Mouse (Mus musculus): Measurements from ENCODE around the gene Pcx. TPM values are rescaled to one million over a fixed set of nuclear protein-coding genes. Genes with fewer than 3 reads are reported as not detected.

Gene Pcx
- polyA plus RNA-seq, 1 experiment from 2014 or later, result 29.5 TPM

- Histone ChIP-seq H3K4me1 (no peaks in the 10 kb centered on the region), H3K4me3 (replicated peaks) (no peak overlapping the region)
- no peak for ATAC-seq (ENCODE audit: low FRiP score)
These were observed 25.6 kb downstream of the Pcx start for GRCm38 (mm10) chr19:4535922-4536321.

DNA sequence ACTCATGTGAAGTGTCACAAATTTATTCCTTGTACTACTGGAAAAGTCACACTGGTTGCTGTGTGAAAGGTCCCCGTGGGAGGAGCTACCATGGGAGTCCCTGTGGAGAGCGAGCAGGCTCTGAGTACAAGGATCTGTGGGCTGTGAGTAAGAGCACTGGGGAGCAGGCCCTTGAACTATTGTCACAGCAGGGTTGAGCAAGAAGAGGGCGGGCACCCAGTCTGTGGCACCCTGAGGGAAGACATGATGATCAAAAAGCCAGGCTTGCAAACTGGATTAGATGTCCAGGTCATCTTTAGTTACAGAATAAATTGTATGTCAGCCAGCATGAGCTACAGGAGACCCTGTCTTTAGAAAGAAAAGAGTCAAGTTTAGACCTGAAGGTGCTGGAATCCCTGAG, 26.3 kb downstream of the Pcx start:
- H3K9me3 ChIP-seq (replicated peaks), result no peaks in the 10 kb centered on the region
- 72% methylated on average over 3 of the region's 3 CpGs for WGBS

More at GRCm38 (mm10) chr19:4535922-4536321, 25.6 kb downstream of the Pcx start:
- Histone ChIP-seq H3K9me3 (replicated peaks) (no peaks in the 10 kb centered on the region), H3K36me3 (no peaks in the 10 kb centered on the region), H3K9ac (replicated peaks) (no peak overlapping the region), H3K27me3 (replicated peaks) (no peaks in the 10 kb centered on the region), H3K27ac (replicated peaks) (no peak overlapping the region), H3K4me2 (no peak overlapping the region)

DNA sequence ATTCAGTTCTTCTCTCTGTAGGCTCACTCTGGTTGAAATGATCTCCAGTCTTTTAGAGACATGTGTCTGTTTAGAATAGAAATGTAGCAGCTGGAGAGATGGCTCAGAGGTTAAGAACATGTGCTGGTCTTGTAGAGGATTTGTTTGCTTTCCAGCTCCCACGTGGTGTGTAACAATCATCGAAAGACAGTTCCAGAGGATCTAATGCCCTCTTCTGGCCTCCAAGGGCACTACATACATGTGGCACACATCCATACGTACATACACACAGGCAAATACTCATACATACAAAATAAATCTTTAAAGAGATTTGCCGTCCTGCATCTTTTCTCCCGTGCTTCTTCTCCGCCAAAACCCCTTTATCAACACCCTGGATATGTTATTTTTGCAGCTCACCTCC, 30.0 kb downstream of the Pcx start:
- Histone ChIP-seq H3K9me3 (replicated peaks) (no peaks in the 10 kb centered on the region), H3K27me3 (replicated peaks) (no peaks in the 10 kb centered on the region), H3K4me1 (no peaks in the 10 kb centered on the region), H3K4me3 (replicated peaks) (no peak overlapping the region), H3K27ac (replicated peaks) (no peak overlapping the region), H3K9ac (replicated peaks) (no peak overlapping the region), H3K36me3 (no peaks in the 10 kb centered on the region), H3K4me2 (no peak overlapping the region)
- no peak for ATAC-seq (ENCODE audit: low FRiP score)
- WGBS, result 89% methylated on average over 6 of the region's 6 CpGs

More for the DNA sequence above, 26.3 kb downstream of the Pcx start:
- ATAC-seq (ENCODE audit: low FRiP score), result no peak
- no peak overlapping the region for H3K4me3 ChIP-seq (replicated peaks)
- H3K27ac ChIP-seq (replicated peaks), result no peak overlapping the region
- H3K4me1 ChIP-seq, result no peaks in the 10 kb centered on the region
- H3K27me3 ChIP-seq (replicated peaks), result no peaks in the 10 kb centered on the region
- H3K4me2 ChIP-seq, result no peak overlapping the region
- no peaks in the 10 kb centered on the region for H3K36me3 ChIP-seq
- no peak overlapping the region for H3K9ac ChIP-seq (replicated peaks)

DNA sequence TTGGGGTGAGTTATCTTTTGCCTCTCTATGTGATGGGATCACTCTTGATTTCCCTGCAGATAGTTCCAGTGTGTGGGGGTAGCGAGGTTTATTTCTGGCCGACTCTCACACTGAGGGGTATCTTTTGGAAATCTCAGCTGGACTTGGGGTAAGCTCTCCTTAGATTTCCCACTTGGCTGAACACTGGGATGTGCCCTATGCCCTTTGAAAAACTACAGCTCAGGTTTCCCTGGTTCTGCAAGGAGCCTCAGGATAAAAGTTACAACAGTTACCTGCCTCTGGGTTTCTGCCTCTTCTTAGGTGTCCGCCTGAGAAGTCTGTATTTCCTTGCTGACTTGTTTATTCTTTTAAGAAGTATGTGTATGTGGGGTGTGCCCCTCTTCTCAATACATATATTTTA, 30.7 kb downstream of the Pcx start:
- no peaks in the 10 kb centered on the region for H3K36me3 ChIP-seq
- no peak overlapping the region for H3K4me3 ChIP-seq (replicated peaks)
- no peak overlapping the region for H3K9ac ChIP-seq (replicated peaks)
- H3K9me3 ChIP-seq (replicated peaks), result no peaks in the 10 kb centered on the region
- H3K4me2 ChIP-seq, result no peak overlapping the region
- H3K27me3 ChIP-seq (replicated peaks), result no peaks in the 10 kb centered on the region
- no peak for ATAC-seq (ENCODE audit: low FRiP score)
- H3K4me1 ChIP-seq, result no peaks in the 10 kb centered on the region
- H3K27ac ChIP-seq (replicated peaks), result no peak overlapping the region
- WGBS, result 97% methylated on average over 3 of the region's 3 CpGs

DNA sequence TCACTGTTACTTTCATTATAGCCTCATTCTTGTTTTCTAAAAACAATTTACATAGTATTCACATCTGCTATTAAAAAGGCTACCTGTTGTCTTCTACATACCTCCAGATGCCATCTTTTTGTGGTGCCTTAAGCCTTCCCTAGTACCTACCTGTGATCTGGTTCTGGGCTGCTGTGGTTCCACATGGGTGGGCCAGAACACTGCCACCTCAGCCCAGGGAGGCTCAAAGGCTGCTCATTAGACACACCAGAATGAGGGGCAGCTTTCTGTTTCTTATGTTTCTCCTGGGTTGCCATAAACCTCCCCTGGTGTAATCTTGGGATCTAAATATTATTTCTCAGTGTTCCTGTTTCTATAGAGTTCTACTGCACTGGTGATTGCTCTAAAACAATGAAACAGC, 31.8 kb downstream of the Pcx start:
- no peak overlapping the region for H3K9ac ChIP-seq (replicated peaks)
- H3K4me3 ChIP-seq (replicated peaks), result no peak overlapping the region
- no peaks in the 10 kb centered on the region for H3K36me3 ChIP-seq
- H3K27ac ChIP-seq (replicated peaks), result no peak overlapping the region
- no peaks in the 10 kb centered on the region for H3K27me3 ChIP-seq (replicated peaks)
- H3K4me1 ChIP-seq, result no peaks in the 10 kb centered on the region
- H3K4me2 ChIP-seq, result no peak overlapping the region
- ATAC-seq (ENCODE audit: low FRiP score), result no peak
- no peaks in the 10 kb centered on the region for H3K9me3 ChIP-seq (replicated peaks)

DNA sequence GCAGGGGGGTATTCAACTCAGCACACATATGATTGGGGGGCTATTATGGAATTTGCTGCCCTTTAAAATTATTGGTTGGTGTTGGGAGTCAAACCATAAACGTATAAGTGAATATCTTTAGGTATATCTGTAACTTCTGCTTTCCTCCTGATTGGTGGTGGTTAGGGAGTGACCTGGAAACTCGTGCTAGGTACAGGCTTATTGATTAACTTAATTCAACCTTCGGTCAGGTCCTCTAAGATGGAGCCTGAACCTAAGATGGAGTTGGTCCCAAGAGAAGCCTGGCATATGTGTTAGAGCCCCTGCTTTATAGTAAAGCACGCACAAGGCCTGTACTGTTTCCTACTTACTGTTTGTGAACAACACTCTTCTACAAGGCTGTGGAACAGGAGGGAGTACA, 34.8 kb downstream of the Pcx start:
- H3K4me2 ChIP-seq, result no peak overlapping the region
- H3K4me3 ChIP-seq (replicated peaks), result no peak overlapping the region
- H3K9me3 ChIP-seq (replicated peaks), result no peaks in the 10 kb centered on the region
- no peaks in the 10 kb centered on the region for H3K36me3 ChIP-seq
- ATAC-seq (ENCODE audit: low FRiP score), result no peak
- no peak overlapping the region for H3K27ac ChIP-seq (replicated peaks)
- no peaks in the 10 kb centered on the region for H3K27me3 ChIP-seq (replicated peaks)
- H3K9ac ChIP-seq (replicated peaks), result no peak overlapping the region
- 0 out of 2 replicates have a peak, but pooled peaks cover 2% of the 10 kb centered on the region for H3K4me1 ChIP-seq
- 87% methylated on average over 4 of the region's 4 CpGs for WGBS

- Histone ChIP-seq H3K27ac (replicated peaks) (no peak overlapping the region), H3K4me2 (no peak overlapping the region), H3K9ac (replicated peaks) (no peak overlapping the region), H3K27me3 (replicated peaks) (no peaks in the 10 kb centered on the region), H3K4me1 (0 out of 2 replicates have a peak, but pooled peaks cover 2% of the 10 kb centered on the region), H3K36me3 (no peaks in the 10 kb centered on the region), H3K4me3 (replicated peaks) (no peak overlapping the region), H3K9me3 (replicated peaks) (no peaks in the 10 kb centered on the region)
- ATAC-seq (ENCODE audit: low FRiP score), result no peak
- 94% methylated on average over 6 of the region's 6 CpGs for WGBS
These were observed 35.6 kb downstream of the Pcx start for GRCm38 (mm10) chr19:4545841-4546240.

DNA sequence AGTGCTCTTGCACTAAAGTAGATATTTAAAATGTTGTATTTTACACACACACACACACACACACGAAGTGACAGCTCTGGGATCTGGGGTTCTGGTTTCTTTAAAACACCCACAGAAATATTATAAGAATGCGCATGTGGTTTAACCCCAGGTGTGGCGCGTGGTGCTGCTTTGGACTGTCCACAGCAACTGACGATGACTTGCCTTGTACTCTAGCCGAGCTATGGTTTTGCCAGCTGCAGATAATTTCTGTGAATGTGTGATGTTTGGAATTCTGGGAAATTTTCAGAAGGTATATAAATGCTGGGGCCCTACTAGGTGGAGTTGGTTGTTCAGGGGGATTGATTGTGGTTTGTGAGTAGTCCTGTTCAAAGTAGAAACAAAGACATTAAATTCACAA, 37.5 kb downstream of the Pcx start:
- 84% methylated on average over 6 of the region's 6 CpGs for WGBS
- H3K27ac ChIP-seq (replicated peaks), result no peak overlapping the region

GRCm38 (mm10) chr19:4548305-4548883, 38.1 kb downstream of the Pcx start:
- H3K9me3 ChIP-seq (replicated peaks), result no peaks in the 10 kb centered on the region
- 0 out of 2 replicates have a peak, but pooled peaks cover 2% of the 10 kb centered on the region for H3K4me1 ChIP-seq
- no peak overlapping the region for H3K9ac ChIP-seq (replicated peaks)
- 67% methylated on average over 3 of the region's 3 CpGs for WGBS
- H3K4me3 ChIP-seq (replicated peaks), result no peak overlapping the region
- ATAC-seq (ENCODE audit: low FRiP score), result no peak
- H3K36me3 ChIP-seq, result no peaks in the 10 kb centered on the region
- H3K27me3 ChIP-seq (replicated peaks), result no peaks in the 10 kb centered on the region
- H3K27ac ChIP-seq (replicated peaks), result no peak overlapping the region
- no peak overlapping the region for H3K4me2 ChIP-seq

More for the DNA sequence above, 37.5 kb downstream of the Pcx start:
- H3K36me3 ChIP-seq, result no peaks in the 10 kb centered on the region
- H3K4me1 ChIP-seq, result 0 out of 2 replicates have a peak, but pooled peaks cover 2% of the 10 kb centered on the region
- no peak for ATAC-seq (ENCODE audit: low FRiP score)
- no peaks in the 10 kb centered on the region for H3K9me3 ChIP-seq (replicated peaks)
- no peak overlapping the region for H3K4me2 ChIP-seq
- no peaks in the 10 kb centered on the region for H3K27me3 ChIP-seq (replicated peaks)
- no peak overlapping the region for H3K4me3 ChIP-seq (replicated peaks)
- H3K9ac ChIP-seq (replicated peaks), result no peak overlapping the region

- H3K27me3 ChIP-seq (replicated peaks), result no peaks in the 10 kb centered on the region
- H3K4me1 ChIP-seq, result peaks cover 15% of the 10 kb centered on the region; the same call in 1 of the 2 replicates
- no peaks in the 10 kb centered on the region for H3K9me3 ChIP-seq (replicated peaks)
- no peaks in the 10 kb centered on the region for H3K36me3 ChIP-seq
- H3K4me3 ChIP-seq (replicated peaks), result no peak overlapping the region
- no peak overlapping the region for H3K27ac ChIP-seq (replicated peaks)
- no peak overlapping the region for H3K9ac ChIP-seq (replicated peaks)
- H3K4me2 ChIP-seq, result no peak overlapping the region
- ATAC-seq (ENCODE audit: low FRiP score), result no peak
These were observed 44.0 kb downstream of the Pcx start for GRCm38 (mm10) chr19:4554248-4554647.

- Histone ChIP-seq H3K4me1 (peaks cover 16% of the 10 kb centered on the region; the same call in 1 of the 2 replicates), H3K27me3 (replicated peaks) (no peaks in the 10 kb centered on the region), H3K9me3 (replicated peaks) (no peaks in the 10 kb centered on the region), H3K4me3 (replicated peaks) (no peak overlapping the region), H3K36me3 (no peaks in the 10 kb centered on the region), H3K4me2 (no peak overlapping the region), H3K27ac (replicated peaks) (no peak overlapping the region), H3K9ac (replicated peaks) (no peak overlapping the region)
- 69% methylated on average over 7 of the region's 7 CpGs for WGBS
- no peak for ATAC-seq (ENCODE audit: low FRiP score)
These were observed 44.8 kb downstream of the Pcx start for GRCm38 (mm10) chr19:4555086-4555485.

DNA sequence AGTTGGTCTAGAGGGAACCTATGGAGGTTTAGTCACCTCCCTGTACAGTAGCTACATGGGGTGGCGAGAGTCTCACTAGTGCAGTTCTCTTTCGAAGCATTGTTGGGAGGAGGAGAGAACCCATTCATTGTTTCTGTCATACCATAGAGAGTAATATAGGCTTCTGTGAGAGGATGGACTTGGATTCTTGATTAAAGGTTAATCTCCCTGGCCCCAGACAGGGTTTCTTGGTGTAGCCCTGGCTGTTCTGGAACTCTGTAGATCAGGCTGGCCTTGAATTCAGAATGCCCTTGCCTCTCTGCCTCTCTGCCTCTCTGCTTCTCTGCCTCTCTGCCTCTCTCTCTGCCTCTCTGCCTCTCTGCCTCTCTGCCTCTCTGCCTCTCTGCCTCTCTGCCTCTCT, 46.5 kb downstream of the Pcx start:
- no peaks in the 10 kb centered on the region for H3K36me3 ChIP-seq
- no peak overlapping the region for H3K9ac ChIP-seq (replicated peaks)
- no peak overlapping the region for H3K4me2 ChIP-seq
- no peaks in the 10 kb centered on the region for H3K27me3 ChIP-seq (replicated peaks)
- no peak overlapping the region; the same call in 1 of the 2 replicates for H3K27ac ChIP-seq (replicated peaks)
- no peak overlapping the region for H3K4me3 ChIP-seq (replicated peaks)
- WGBS, result 89% methylated on average over 2 of the region's 2 CpGs
- ATAC-seq (ENCODE audit: low FRiP score), result no peak
- no peaks in the 10 kb centered on the region for H3K9me3 ChIP-seq (replicated peaks)
- H3K4me1 ChIP-seq, result peaks cover 16% of the 10 kb centered on the region; the same call in 1 of the 2 replicates
